Mouse (Mus musculus) forebrain, embryonic 14.5 days (tissue): ENCODE data around the gene Park7. TPM values are rescaled to one million over a fixed set of nuclear protein-coding genes. Genes with fewer than 3 reads are reported as not detected.
"Not testable (repeated sequence)": the region's sequence is repeated elsewhere in the genome, so short reads cannot be mapped to it uniquely, and the experiment has no call there.

ENCODE experiments used
- ATAC-seq: fragments of 200-750 bp; cut with Nextera tagmentation; 2 replicates; pipeline ENCODE4 v1.8.0; 2017; ENCODE audit warnings: mild to moderate bottlenecking, moderate library complexity
- DNase-seq: peaks from one replicate; pipeline ENCODE4 v3.0.0-alpha.2; 2015; ENCODE audit warnings: low spot score
- H3K27ac ChIP-seq: fragments of 300-500 bp; sonication (generic); 2 replicates; pipeline ENCODE4 v1.5.1; 2014; ENCODE audit warnings: low read depth, mild to moderate bottlenecking, control low read depth, low read length, moderate library complexity
- H3K27me3 ChIP-seq: fragments of 300-500 bp; sonication (generic); replicated peaks from 2 replicates; pipeline ENCODE4 v1.6.1; 2014; ENCODE audit warnings: low read length, control low read depth, mixed read lengths; ENCODE audit not compliant: control insufficient read depth, insufficient read depth
- H3K36me3 ChIP-seq: fragments of 300-500 bp; sonication (generic); 2 replicates; pipeline ENCODE4 v1.6.1; 2014; ENCODE audit warnings: low read length, control low read depth; ENCODE audit not compliant: control insufficient read depth, insufficient read depth
- H3K4me1 ChIP-seq: fragments of 300-500 bp; sonication (generic); 2 replicates; pipeline ENCODE4 v1.6.1; 2014; ENCODE audit warnings: antibody characterized with exemption, low read length, control low read depth; ENCODE audit not compliant: control insufficient read depth, insufficient read depth
- H3K4me2 ChIP-seq: fragments of 300-500 bp; sonication (generic); 2 replicates; pipeline ENCODE4 v1.6.1; 2014; ENCODE audit warnings: mild to moderate bottlenecking, control low read depth, low read length
- H3K4me3 ChIP-seq: fragments of 300-500 bp; sonication (generic); 2 replicates; pipeline ENCODE4 v1.5.1; 2014; ENCODE audit warnings: low read depth, low read length, control low read depth
- H3K9ac ChIP-seq: fragments of 300-500 bp; sonication (generic); 2 replicates; pipeline ENCODE4 v1.6.1; 2014; ENCODE audit warnings: mild to moderate bottlenecking, low read length, control low read depth, moderate library complexity
- H3K9me3 ChIP-seq: fragments of 300-500 bp; sonication (generic); replicated peaks from 2 replicates; pipeline ENCODE4 v1.6.1; 2016; ENCODE audit warnings: low read length, control low read depth, mixed read lengths; ENCODE audit not compliant: control insufficient read depth
- WGBS: fragments of 180-500 bp; shearing (Covaris S2); extraction: QIAGEN DNeasy Blood & Tissue Kit; methylation state at CpG from one replicate; pipeline ENCODE4 v1.1.7; 2014; 5-methylcytosine and 5-hydroxymethylcytosine counted together
- polyA plus RNA-seq: library from polyadenylated mRNA; unstranded; fragments of >200 nt; fragmentation: Nextera tagmentation; extraction: Ambion mirVana; gene quantifications from 2 replicates; pipeline ENCODE4 v1.2.1, GENCODE M21; 2014

Park7 gene
- polyA plus RNA-seq, 1 experiment from 2014 or later = 495 TPM

- H3K4me1 ChIP-seq, H3K4me3 ChIP-seq, H3K4me2 ChIP-seq, H3K27me3 ChIP-seq, DNase-seq, H3K36me3 ChIP-seq, ATAC-seq, H3K27ac ChIP-seq, H3K9ac ChIP-seq: not testable (repeated sequence)
- H3K9me3 ChIP-seq = peaks cover 11% of the 10 kb centered on the region
- WGBS = 84% methylated on average over 4 of the region's 4 CpGs
These were observed 39.8 kb downstream of the Park7 start for GRCm38 (mm10) chr4:150874416-150874815.

- DNase-seq (no peak), ATAC-seq (no peak)
- Histone ChIP-seq H3K9ac (no peak overlapping the region), H3K4me1 (no peaks in the 10 kb centered on the region; the same call in 1 of the 2 replicates), H3K27ac (no peak overlapping the region), H3K4me2 (no peak overlapping the region), H3K9me3 (no peaks in the 10 kb centered on the region), H3K27me3 (no peaks in the 10 kb centered on the region), H3K36me3 (peaks cover 4% of the 10 kb centered on the region; the same call in 1 of the 2 replicates), H3K4me3 (no peak overlapping the region)
- WGBS = 90% methylated on average over 8 of the region's 8 CpGs
These were observed 41.6 kb downstream of the Park7 start for GRCm38 (mm10) chr4:150872681-150873080.

- peak; percentile 23 for DNase-seq
- H3K4me3 ChIP-seq = no peak overlapping the region
- no peaks in the 10 kb centered on the region for H3K27me3 ChIP-seq
- H3K4me2 ChIP-seq = no peak overlapping the region
- peaks cover 6% of the 10 kb centered on the region; the same call in 1 of the 2 replicates for H3K36me3 ChIP-seq
- no peak overlapping the region for H3K9ac ChIP-seq
- no peak overlapping the region for H3K27ac ChIP-seq
- no peaks in the 10 kb centered on the region; the same call in 1 of the 2 replicates for H3K4me1 ChIP-seq
- peak; percentile 32; the same call in 1 of the 2 replicates for ATAC-seq
- H3K9me3 ChIP-seq = no peaks in the 10 kb centered on the region
- WGBS = 44% methylated on average over 9 of the region's 9 CpGs
These were observed 42.0 kb downstream of the Park7 start for GRCm38 (mm10) chr4:150872139-150872651.

- Histone ChIP-seq H3K4me1 (no peaks in the 10 kb centered on the region; the same call in 1 of the 2 replicates), H3K36me3 (peaks cover 13% of the 10 kb centered on the region), H3K4me2 (no peak overlapping the region), H3K9me3 (no peaks in the 10 kb centered on the region), H3K27me3 (no peaks in the 10 kb centered on the region), H3K9ac (no peak overlapping the region), H3K27ac (no peak overlapping the region), H3K4me3 (no peak overlapping the region)
- no peak; the same call in 1 of the 2 replicates for ATAC-seq
- 33% methylated on average over 10 of the region's 10 CpGs for WGBS
- peak; percentile 10 for DNase-seq
These were observed 42.7 kb downstream of the Park7 start for GRCm38 (mm10) chr4:150871392-150872138.

GRCm38 (mm10) chr4:150870963-150871391, 43.3 kb downstream of the Park7 start:
- no peaks in the 10 kb centered on the region; the same call in 1 of the 2 replicates for H3K4me1 ChIP-seq
- DNase-seq (no peak), ATAC-seq (no peak)
- no peaks in the 10 kb centered on the region for H3K9me3 ChIP-seq
- no peak overlapping the region for H3K4me3 ChIP-seq
- WGBS = 83% methylated on average over 13 of the region's 13 CpGs
- no peaks in the 10 kb centered on the region for H3K27me3 ChIP-seq
- no peak overlapping the region for H3K9ac ChIP-seq
- peaks cover 19% of the 10 kb centered on the region for H3K36me3 ChIP-seq
- no peak overlapping the region for H3K27ac ChIP-seq
- no peak overlapping the region for H3K4me2 ChIP-seq

- Histone ChIP-seq H3K4me2 (no peak overlapping the region), H3K9ac (no peak overlapping the region), H3K36me3 (peaks cover 21% of the 10 kb centered on the region), H3K4me3 (no peak overlapping the region), H3K27me3 (no peaks in the 10 kb centered on the region), H3K9me3 (no peaks in the 10 kb centered on the region), H3K4me1 (no peaks in the 10 kb centered on the region; the same call in 1 of the 2 replicates), H3K27ac (no peak overlapping the region)
- ATAC-seq (no peak), DNase-seq (no peak)
- 77% methylated on average over 17 of the region's 17 CpGs for WGBS
These were observed 44.7 kb downstream of the Park7 start for GRCm38 (mm10) chr4:150869276-150870197.

- ATAC-seq (no peak), DNase-seq (no peak)
- Histone ChIP-seq H3K9ac (no peak overlapping the region), H3K4me2 (no peak overlapping the region), H3K36me3 (peaks cover 21% of the 10 kb centered on the region), H3K9me3 (no peaks in the 10 kb centered on the region), H3K27me3 (no peaks in the 10 kb centered on the region), H3K4me3 (no peak overlapping the region), H3K27ac (no peak overlapping the region), H3K4me1 (no peaks in the 10 kb centered on the region; the same call in 1 of the 2 replicates)
- 84% methylated on average over 2 of the region's 2 CpGs for WGBS
These were observed 45.4 kb downstream of the Park7 start for GRCm38 (mm10) chr4:150868859-150869258.

GRCm38 (mm10) chr4:150868161-150868560, 46.1 kb downstream of the Park7 start:
- no peaks in the 10 kb centered on the region; the same call in 1 of the 2 replicates for H3K4me1 ChIP-seq
- no peak overlapping the region for H3K4me3 ChIP-seq
- 89% methylated on average over 6 of the region's 6 CpGs for WGBS
- no peak overlapping the region for H3K4me2 ChIP-seq
- H3K27me3 ChIP-seq = no peaks in the 10 kb centered on the region
- no peak overlapping the region for H3K9ac ChIP-seq
- no peak overlapping the region for H3K27ac ChIP-seq
- H3K36me3 ChIP-seq = peaks cover 21% of the 10 kb centered on the region
- ATAC-seq (no peak), DNase-seq (no peak)
- H3K9me3 ChIP-seq = no peaks in the 10 kb centered on the region
